Mouse (Mus musculus) v-Abl transformed pro-B cells (cell line): ENCODE measurements around the gene Tmem11.

Experiments
- in situ Hi-C, 2 experiments: fragments of 400-800 bp; cut with MboI; formaldehyde crosslinking; loops; one replicate each; pipeline ENCODE4 v1.15.1; 2025; ENCODE audit not compliant: unreplicated experiment in 2 of 2

The Tmem11 gene

DNA sequence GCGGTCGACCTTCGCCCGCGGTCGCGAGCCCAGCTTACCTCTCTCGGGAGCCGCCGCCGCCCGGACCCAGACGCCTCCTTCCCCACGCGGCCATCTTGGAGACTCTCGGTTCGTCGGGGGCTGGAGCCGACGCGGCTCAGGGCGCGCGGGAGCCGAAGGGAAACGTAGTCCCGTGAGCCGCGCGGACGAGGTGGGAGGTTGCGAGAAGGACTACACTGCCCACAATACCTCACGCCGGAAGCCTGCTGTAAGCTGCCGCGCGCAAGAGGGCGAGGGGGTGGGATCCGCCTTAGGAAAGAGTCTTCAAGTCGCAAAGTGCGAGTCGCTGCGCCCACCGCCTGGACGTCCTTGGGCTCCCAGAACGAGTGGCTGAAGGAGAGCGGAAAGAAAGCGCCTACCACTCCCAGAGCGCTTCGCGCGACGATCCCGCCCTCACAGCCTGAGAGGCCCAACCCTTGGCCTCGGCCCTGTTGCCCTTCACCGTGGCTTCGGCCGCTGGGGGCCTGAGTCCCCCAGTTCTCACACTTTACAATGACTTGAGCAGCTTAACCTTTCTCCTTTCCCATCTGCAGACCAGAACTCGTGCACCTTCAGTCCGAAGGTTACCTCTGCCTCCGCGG lies at the start of gene Tmem11:
TSS of gene Tmem11 (minus strand) at position 598 of the 620 bp plus-strand sequence.
- in situ Hi-C loops, result loop anchor here in 1 of 2 experiments (5.0 to 25.0 kb wide), 2 partner anchors 181 to 316 kb away; partner anchors contain the start of gene Llgl1

DNA sequence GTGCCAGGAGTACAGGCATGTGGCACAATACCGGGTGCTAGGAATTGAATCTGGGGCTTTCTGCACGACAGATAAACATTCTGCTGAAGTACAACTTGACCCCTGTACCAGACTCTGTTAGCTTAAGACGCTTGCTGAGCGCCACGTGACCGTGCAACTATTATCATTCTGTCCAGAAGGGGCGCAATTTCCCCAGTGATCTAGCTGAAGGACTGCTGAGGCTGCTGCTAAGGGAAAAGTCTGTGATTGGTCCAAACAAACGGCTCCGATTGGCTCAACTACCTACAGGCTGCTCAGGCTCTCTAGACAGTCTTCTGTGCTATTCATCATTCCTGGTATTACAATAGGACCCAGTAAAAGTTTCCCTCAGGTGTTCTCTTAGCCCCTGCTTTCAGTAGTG lies 48.2 kb upstream of the Tmem11 start:
- in situ Hi-C loops, result loop anchor here (10.0 to 25.0 kb wide), 2 partner anchors 160 to 168 kb away; no protein-coding TSS in a partner anchor

DNA sequence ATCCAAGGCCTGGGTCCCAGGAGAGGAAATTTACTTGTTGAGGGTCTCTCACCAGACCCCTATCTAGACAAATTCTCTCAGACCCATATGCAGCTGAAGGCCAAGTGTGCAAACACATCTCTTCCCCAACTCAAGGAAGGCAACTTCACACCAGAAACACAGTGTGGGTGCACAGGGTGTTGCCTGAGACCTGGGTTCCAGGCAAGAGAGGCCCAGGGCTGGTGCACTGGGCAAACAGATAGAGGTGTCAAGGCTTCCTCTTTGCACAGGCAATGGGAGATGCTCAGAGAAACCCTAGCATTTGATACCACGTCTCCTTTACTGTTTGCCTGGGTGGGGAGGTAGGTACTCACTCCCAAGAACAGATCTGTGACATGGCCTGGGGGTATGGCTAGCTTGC lies 45.9 kb upstream of the Tmem11 start:
- in situ Hi-C loops, result loop anchor here (10.0 to 25.0 kb wide), 2 partner anchors 162 to 170 kb away; no protein-coding TSS in a partner anchor

DNA sequence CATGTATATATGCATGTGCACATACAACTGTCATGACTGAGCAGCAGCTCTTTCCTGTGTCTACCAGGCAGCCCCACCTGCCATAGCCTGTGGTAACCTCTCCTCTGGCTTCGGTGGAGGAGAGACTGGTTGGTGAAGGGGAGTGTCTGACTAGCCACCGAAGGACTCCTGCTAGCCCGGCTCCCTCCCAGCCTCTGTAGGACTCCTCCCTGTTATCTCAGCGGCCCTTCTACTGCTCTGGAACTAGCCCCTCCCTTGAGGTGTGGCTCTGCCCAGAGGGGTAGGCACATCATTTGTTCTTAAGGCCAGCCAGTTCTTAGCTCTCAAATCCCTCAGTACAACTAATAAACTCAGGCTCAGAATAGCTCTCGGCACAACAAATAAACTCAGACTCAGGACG lies 45.4 kb upstream of the Tmem11 start:
- in situ Hi-C loops, result loop anchor here in 1 of 2 experiments (10.0 kb wide), 1 partner anchor 170 kb away; no protein-coding TSS in a partner anchor

DNA sequence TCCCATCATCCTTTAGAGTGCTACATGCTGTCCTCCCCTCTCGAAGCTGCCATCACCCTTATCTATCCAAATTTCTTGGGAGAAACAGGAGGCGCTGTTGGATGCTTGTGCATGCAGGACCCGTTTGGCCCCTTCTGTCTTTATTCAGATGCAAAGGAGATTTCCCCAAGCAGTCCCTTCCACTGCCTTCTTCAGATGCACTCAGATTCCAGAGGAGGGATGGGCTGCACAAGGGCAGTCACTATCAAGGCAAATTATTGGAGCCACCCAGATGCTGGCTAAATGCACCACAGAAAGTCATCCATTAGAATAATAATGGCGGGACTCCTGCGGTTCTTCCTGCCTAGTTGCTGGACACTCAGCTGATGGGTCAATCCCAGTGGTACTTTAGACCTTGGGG lies 43.9 kb upstream of the Tmem11 start:
- in situ Hi-C loops, result loop anchor here in 1 of 2 experiments (10.0 kb wide), 1 partner anchor 172 kb away; no protein-coding TSS in a partner anchor

DNA sequence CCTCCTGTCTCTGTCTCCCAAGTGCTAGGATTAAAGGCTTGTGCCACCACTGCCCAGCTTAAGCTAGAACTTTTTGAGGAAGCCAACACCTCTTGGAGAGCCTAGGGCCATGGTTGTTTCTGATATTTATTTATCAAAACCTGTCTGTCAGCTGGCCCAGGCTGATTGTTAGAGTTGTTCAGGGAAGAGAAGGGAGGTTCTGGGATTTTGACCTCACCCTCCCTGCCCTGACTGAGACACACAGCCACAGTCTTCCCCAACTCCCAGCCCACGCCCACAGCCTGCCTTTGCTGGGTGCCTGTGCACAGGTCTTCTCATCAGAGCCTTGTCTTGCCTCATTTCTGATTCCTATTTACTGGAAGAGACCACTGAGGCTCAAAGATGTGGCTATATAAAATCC lies 43.1 kb upstream of the Tmem11 start:
- in situ Hi-C loops, result loop anchor here in 1 of 2 experiments (10.0 kb wide), 1 partner anchor 173 kb away; no protein-coding TSS in a partner anchor

DNA sequence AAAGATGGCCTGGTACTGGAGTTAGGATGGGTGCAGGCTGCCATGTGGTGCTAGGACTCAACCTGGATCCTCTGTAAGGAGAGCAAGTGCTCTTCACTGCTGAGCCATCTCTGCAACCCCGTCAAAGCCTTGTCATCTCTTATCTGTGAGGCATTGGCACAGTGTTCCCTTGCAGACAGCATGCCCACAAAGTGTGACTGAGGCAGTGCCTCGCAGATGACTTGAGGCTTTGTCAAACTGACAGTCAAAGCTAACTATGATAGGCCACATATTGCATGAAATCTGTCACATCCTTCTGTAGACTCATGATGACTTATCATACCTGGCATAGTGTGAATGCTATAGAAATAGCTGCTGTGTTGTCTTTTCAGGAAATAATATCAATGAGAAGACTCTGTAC lies 40.9 kb upstream of the Tmem11 start:
- in situ Hi-C loops, result loop anchor here in 1 of 2 experiments (10.0 kb wide), 1 partner anchor 175 kb away; no protein-coding TSS in a partner anchor

DNA sequence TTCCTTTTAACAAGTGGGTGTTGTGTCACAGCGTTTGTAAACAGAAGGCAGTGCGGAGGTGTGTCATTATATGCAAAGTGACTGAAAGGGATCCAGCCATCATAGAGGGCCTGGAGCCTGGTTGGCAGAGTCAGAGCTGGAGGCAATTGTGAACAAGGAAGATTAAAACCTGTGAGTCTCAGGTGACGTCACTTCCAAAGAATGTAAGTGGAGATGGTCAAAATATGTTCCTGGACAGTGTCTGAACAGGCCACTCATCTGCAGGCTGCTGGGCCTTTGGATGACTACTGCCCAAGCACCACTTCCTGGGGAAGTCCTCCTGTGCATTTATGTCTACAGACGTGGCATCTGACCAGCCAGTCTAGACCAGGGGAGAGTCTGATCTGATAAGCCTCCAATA lies 36.1 kb upstream of the Tmem11 start:
- in situ Hi-C loops, result no loop called here

DNA sequence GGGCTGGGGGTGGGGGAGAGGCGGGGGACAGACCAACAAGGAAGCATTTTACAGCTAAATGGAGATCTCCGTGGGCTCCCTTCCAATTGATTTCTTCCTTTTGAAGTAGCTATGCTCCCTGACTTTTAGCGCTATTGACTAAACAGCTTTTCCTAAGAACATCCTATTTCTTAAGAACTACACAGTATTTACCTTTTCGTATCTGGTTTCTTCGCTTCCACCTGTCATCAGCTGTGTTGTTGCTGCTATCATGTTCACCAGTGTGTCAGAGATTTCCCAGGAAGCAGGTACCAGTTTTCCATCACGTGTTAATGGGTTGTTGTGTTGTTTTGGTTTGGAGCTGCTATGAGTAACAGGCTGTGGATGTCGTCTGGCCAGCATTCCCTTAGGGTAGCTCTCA lies 35.4 kb upstream of the Tmem11 start, which contains the start of gene Natd1:
TSS of gene Natd1 (minus strand) at position 260 of the 400 bp plus-strand sequence.
- in situ Hi-C loops, result no loop called here

DNA sequence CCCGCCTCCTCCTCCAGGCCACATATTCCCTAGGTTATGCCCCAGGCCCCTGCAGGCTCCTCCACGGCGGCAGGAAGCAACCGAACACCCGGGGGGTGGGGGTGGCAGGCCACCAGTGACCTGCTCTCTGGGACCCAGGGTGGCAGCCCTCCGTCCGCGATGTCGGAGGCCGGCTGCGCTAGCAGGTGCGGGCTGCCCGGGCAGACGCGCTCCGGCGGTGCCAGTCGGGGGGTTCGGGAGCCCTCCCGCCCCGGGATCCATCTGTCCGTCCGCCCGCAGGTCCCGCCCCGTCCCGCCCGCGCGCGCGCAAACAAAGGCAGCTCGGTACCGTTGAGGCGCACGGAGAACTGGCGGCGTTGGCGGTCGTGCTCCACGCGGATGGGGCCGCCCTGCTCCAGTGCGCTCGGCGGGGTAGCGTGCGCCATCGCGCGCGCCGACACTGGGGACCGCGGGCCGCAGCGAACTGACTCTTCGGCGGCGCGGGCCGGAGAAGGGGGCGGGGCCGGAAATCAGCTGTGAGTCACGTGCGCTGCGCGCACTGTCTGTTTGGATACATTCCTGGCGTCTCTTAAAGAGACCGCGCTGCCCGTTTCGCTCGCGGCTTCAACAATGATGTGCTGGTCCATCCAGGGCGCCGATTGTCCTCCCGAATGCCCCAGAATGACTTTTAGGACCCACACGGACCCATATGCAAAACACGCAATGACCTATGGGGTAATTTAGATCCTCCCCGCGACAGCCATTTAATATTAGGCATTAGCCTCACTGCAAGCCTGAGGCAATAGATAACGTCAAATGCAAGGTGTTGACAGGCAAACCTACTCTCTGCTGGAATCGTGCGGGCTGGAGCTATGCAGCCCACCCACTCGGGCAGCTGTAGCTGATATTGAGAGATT lies 34.5 kb upstream of the Tmem11 start:
- in situ Hi-C loops, result no loop called here

DNA sequence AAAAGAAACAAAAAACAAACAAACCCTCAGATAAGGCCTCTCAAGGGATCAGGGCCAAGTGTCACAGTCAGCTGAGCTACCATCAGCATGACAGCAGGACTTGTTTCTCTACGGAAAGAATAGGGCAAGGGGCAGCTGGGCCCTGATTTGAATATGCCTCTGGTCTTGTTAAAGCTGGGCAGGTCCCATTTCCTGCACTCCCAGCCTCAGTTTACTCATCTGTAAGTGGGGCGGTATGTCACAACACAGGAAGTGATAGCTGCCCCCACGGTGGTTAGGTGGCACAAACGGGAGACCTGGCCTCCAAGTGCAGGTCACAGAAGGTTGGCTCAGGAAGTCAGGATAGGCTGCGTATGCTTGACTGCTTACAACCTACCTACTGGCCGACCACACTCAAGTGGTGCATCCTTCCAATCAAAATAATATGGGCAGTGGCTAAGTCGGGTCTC lies 33.5 kb upstream of the Tmem11 start:
- in situ Hi-C loops, result no loop called here

DNA sequence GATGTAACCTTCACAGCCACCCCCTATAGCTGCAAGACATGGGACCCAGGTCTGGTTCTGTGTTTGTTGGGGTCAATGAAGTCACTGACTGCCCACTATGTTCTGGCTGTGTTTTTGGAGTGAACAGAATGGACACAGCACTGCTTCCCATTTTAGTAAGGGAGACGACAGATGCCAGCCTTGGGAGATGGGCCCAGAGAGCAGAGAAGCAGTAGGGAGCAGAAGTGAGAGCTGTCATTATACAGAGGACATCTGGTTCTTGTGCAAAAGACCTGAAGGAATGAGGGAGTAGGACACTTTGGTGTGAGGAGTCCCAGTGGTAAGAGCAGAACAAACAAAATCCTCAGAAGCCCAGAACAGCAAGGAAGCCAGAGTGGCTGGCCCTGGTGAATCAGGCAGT lies 30.6 kb upstream of the Tmem11 start:
- in situ Hi-C loops, result no loop called here

DNA sequence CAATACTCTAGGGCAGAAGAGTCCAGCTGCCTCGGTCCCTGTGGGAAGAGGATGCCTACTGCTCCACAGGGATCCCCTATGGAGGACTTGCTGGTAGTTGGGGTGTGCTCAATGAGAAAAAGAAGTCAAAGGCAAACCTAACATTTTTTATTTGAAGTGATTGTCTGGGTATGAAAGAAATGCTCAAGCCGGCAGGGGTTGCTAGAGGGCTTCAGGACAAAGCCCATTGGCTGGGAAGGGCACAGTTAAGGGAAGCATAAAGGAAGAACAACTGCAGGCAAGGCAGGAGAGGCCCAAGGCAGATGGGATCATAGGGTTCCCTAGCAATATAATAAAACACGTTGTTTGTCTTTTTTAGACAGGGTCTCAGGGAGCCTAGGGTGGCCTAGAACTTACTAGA lies 29.0 kb upstream of the Tmem11 start:
- in situ Hi-C loops, result no loop called here

DNA sequence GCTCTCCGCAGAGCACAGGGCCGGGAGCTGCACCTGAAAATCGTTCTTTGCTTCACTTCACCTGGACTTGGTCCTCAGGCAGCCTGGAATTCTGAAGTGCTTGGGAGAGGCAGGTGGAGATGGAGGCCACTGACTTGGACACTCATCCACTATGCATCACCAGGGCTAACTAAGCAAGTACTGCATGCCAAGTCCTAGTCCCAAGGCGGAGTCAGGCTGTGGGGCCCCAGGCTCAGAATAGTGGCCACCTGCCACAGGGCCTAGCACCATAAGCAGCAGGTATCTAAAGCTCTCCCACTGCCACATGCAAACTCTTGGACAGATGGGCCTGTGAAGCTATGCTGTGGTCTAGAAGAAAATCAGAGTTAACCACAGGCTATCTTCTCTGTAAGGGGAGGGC lies 27.4 kb upstream of the Tmem11 start:
- in situ Hi-C loops, result no loop called here

DNA sequence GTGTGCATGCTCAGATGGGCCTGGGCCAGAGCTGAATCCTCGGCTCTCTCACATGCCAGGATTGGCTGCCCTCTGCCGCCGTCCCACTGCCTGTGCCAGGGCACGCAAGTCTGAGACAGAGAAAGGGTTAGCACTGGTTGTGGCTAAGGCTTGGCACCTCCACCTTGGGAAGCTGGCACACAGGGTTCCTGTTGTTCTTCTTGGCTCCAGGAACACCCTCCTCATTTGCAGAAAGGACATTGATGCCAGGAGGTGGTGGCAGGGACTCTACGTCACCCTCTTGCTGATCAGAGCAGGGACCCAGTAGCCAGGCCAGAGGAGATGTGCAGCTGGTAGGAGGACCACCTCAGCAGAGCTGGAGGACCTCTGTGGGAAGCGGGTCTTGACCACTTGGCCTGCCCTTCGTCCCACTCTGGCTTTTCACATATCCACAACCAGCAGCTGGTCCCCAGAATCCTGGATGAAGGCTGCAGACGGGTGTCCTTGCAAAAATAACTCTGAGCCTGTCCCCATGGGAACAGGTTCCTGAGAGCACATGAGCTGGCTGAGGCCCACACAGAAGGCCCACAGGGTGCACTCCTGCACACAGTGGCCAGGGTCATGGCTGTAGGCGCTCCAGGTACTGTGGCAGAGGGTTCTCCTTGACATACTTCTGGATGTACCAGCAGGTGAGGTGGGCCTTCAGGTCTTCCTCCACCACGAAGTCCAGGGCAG lies 26.5 kb upstream of the Tmem11 start:
- in situ Hi-C loops, result no loop called here

DNA sequence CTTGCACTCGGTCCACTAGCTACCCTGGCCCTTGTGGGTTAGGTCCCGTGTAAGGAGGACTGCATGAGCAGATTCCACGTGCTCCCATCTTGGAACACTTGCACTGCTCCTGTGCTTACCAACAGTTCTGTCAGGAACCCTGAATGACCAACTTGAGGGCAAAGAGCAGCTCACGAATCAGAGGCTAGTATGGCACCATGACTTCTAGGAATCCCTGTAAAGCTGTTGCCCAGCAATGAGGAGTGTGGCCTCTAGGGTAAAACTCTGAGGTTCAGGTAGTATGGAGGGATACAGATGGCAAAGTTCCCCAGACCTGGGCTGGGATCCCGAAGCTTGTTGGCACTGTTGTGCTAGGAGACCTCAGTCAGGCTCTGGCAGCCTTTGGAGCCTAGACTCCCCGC lies 24.6 kb upstream of the Tmem11 start:
- in situ Hi-C loops, result no loop called here

DNA sequence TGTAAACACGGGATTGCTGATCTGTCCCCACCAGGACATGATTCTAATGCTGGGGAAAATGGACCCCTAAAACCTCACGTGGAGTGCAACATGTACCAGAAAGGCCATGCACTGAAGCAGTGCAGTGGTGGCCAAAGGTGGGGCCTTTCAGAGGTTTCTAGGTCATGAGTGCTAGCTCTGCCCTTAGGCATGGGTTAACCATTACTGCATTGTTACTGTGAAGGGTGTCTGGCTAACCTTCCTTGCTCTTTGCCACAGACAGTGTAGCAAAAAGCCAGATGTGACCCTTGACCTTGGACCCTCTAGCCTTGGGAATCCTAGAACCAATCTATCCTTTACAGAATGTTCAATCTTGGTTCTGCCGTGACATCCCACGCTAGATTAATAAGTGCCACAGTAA lies 23.4 kb upstream of the Tmem11 start:
- in situ Hi-C loops, result no loop called here

DNA sequence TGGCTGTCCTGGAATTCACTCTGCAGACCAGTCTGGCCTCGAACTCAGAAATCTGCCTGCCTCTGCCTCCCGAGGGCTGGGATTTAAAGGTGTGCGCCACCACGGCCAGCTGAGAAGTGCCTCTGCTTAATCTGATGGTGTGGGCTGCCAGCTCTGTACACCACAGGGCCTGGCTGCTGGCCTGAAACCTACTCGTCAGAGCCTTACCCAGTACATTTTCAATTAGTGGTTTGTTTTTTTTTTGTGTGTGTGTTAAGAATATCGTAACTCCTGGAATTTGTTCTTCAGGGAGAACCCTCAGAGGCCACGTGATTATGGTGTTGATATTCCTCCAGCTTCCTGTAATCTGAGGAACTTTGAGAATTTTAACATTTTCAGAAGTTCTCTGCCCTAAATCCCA lies 22.9 kb upstream of the Tmem11 start:
- in situ Hi-C loops, result no loop called here

DNA sequence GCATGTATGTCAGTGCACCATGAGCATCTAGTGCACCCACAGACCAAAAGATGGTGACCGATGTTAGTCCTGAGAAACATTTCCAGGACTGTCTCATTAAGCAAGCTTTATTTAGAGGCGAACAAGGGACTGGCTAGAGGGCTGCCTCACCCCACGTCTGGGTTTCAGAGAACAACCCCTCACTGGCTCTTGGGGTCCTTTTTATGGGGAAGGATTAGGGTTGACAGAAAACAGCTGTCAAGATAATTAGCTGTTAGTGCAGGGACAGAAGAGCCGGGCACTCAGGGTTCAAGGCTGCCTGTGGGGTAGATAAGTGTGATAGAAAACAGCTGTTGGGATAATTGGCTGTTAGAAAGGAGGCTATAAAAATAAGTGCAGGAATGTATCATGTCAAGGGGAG lies 16.8 kb upstream of the Tmem11 start:
- in situ Hi-C loops, result loop anchor here in 1 of 2 experiments (25.0 kb wide), 1 partner anchor 334 kb away; no protein-coding TSS in a partner anchor

DNA sequence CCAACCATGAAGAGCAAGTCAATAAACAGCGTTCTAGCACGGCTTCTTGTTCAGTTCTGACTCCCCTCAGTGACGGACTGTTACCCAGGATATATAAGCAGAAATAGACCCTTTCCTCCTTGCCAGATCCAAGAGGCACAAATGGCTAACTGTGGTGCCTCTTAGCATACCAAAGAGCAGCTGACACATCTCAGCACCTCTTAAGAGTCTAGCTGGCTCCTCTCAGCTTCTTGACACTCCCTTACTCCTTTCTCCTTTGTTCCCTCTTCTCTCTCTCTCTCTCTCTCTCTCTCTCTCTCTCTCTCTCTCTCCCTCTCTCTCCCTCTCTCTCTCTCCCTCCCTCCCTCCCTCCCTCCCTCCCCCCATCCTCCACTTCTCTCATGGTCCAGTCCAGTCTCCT lies 11.7 kb upstream of the Tmem11 start:
- in situ Hi-C loops, result loop anchor here in 1 of 2 experiments (25.0 kb wide), 1 partner anchor 328 kb away; no protein-coding TSS in a partner anchor
